Mouse (Mus musculus) limb, embryonic 15.5 days (tissue): ENCODE results near the gene Inafm1. TPM values are rescaled to one million over a fixed set of nuclear protein-coding genes. Genes with fewer than 3 reads are reported as not detected.
"Not testable (repeated sequence)": the region's sequence is repeated elsewhere in the genome, so short reads cannot be mapped to it uniquely, and the experiment has no call there.

ENCODE experiments used
- ATAC-seq: fragments of 200-750 bp; cut with Nextera tagmentation; 2 replicates; pipeline ENCODE4 v1.8.0; 2017; ENCODE audit warnings: low read depth, moderate TSS enrichment; ENCODE audit not compliant: insufficient number of reproducible peaks, low FRiP score, low TSS enrichment
- H3K27ac ChIP-seq: fragments of 300-500 bp; sonication (generic); 2 replicates; pipeline ENCODE4 v1.5.1; 2015; ENCODE audit warnings: moderate library complexity, mild to moderate bottlenecking, inconsistent platforms
- H3K27me3 ChIP-seq: fragments of 300-500 bp; sonication (generic); 2 replicates; pipeline ENCODE4 v1.6.1; 2015; ENCODE audit warnings: inconsistent platforms
- H3K36me3 ChIP-seq: fragments of 300-500 bp; sonication (generic); 2 replicates; pipeline ENCODE4 v1.6.1; 2015; ENCODE audit warnings: inconsistent platforms
- H3K4me1 ChIP-seq: fragments of 300-500 bp; sonication (generic); 2 replicates; pipeline ENCODE4 v1.6.1; 2015; ENCODE audit warnings: inconsistent platforms
- H3K4me2 ChIP-seq: fragments of 300-500 bp; sonication (generic); 2 replicates; pipeline ENCODE4 v1.6.1; 2015; ENCODE audit warnings: mild to moderate bottlenecking, inconsistent platforms
- H3K4me3 ChIP-seq: fragments of 300-500 bp; sonication (generic); 2 replicates; pipeline ENCODE4 v1.5.1; 2015; ENCODE audit warnings: mild to moderate bottlenecking, inconsistent platforms
- H3K9ac ChIP-seq: fragments of 300-500 bp; sonication (generic); 2 replicates; pipeline ENCODE4 v1.6.1; 2015; ENCODE audit warnings: inconsistent platforms
- H3K9me3 ChIP-seq: fragments of 300-500 bp; sonication (generic); 2 replicates; pipeline ENCODE4 v1.6.1; 2016; ENCODE audit warnings: inconsistent platforms
- WGBS: fragments of 180-500 bp; shearing (Covaris S2); methylation state at CpG from one replicate; pipeline ENCODE4 v1.1.7; 2015; 5-methylcytosine and 5-hydroxymethylcytosine counted together
- polyA plus RNA-seq: library from polyadenylated mRNA; unstranded; fragments of >200 nt; fragmentation: Nextera tagmentation; extraction: Ambion mirVana; gene quantifications from 2 replicates; pipeline ENCODE4 v1.2.1, GENCODE M21; 2015

Inafm1 gene
- polyA plus RNA-seq, 1 experiment from 2014 or later, result 28.1 TPM

GRCm38 (mm10) chr7:16274922-16275890, 1.8 kb upstream of the Inafm1 start:
- Histone ChIP-seq H3K4me2 (no peak overlapping the region), H3K9me3 (no peaks in the 10 kb centered on the region), H3K36me3 (peaks cover 46% of the 10 kb centered on the region), H3K27ac (peak overlapping the region; percentile 94; the same call in 1 of the 2 replicates), H3K27me3 (no peaks in the 10 kb centered on the region), H3K4me1 (peaks cover 31% of the 10 kb centered on the region), H3K4me3 (peak overlapping the region; percentile 80; the same call in 1 of the 2 replicates), H3K9ac (no peak overlapping the region)
- 80% methylated on average over 10 of the region's 10 CpGs for WGBS
- ATAC-seq, result no peak

- Histone ChIP-seq H3K9ac (peak overlapping the region; percentile 43), H3K4me3 (peak overlapping the region; percentile 80), H3K27ac (peak overlapping the region; percentile 94), H3K4me2 (peak overlapping the region; percentile 89), H3K27me3 (no peaks in the 10 kb centered on the region), H3K36me3 (peaks cover 37% of the 10 kb centered on the region), H3K4me1 (peaks cover 31% of the 10 kb centered on the region), H3K9me3 (no peaks in the 10 kb centered on the region)
- 0% methylated on average over 18 of the region's 18 CpGs for WGBS
- peak; percentile 77 for ATAC-seq
Observed at GRCm38 (mm10) chr7:16273766-16274140, 336 bp upstream of the Inafm1 start.

GRCm38 (mm10) chr7:16272681-16273080, 736 bp downstream of the Inafm1 start:
- H3K4me2 ChIP-seq, result peak overlapping the region; percentile 89
- peaks cover 31% of the 10 kb centered on the region for H3K4me1 ChIP-seq
- H3K4me3 ChIP-seq, result peak overlapping the region; percentile 80
- H3K9me3 ChIP-seq, result no peaks in the 10 kb centered on the region
- ATAC-seq, result peak; percentile 69
- peak overlapping the region; percentile 94 for H3K27ac ChIP-seq
- H3K36me3 ChIP-seq, result peaks cover 28% of the 10 kb centered on the region
- under 1% methylated on average over 36 of the region's 46 CpGs for WGBS
- peak overlapping the region; percentile 81 for H3K9ac ChIP-seq
- no peaks in the 10 kb centered on the region for H3K27me3 ChIP-seq

- ATAC-seq, result no peak
- no peaks in the 10 kb centered on the region for H3K27me3 ChIP-seq
- 0 out of 2 replicates have a peak overlapping the region, but pooled peaks have one; percentile 89 for H3K4me2 ChIP-seq
- no peak overlapping the region for H3K9ac ChIP-seq
- H3K9me3 ChIP-seq, result no peaks in the 10 kb centered on the region
- no peak overlapping the region for H3K4me3 ChIP-seq
- peaks cover 13% of the 10 kb centered on the region for H3K36me3 ChIP-seq
- WGBS, result 66% methylated on average over 1 of the region's 1 CpGs
- H3K4me1 ChIP-seq, result peaks cover 31% of the 10 kb centered on the region
- no peak overlapping the region for H3K27ac ChIP-seq
Observed at GRCm38 (mm10) chr7:16271139-16271538, 2.3 kb downstream of the Inafm1 start.

- not testable (repeated sequence) for H3K9ac ChIP-seq, H3K9me3 ChIP-seq, H3K27ac ChIP-seq, H3K4me3 ChIP-seq, H3K36me3 ChIP-seq, H3K27me3 ChIP-seq, H3K4me2 ChIP-seq, H3K4me1 ChIP-seq, ATAC-seq
- 81% methylated on average over 7 of the region's 7 CpGs for WGBS
Observed at GRCm38 (mm10) chr7:16266593-16266992, 6.8 kb downstream of the Inafm1 start.

GRCm38 (mm10) chr7:16265856-16266255, 7.6 kb downstream of the Inafm1 start:
- H3K36me3 ChIP-seq, result no peaks in the 10 kb centered on the region
- no peak for ATAC-seq
- 88% methylated on average over 11 of the region's 11 CpGs for WGBS

GRCm38 (mm10) chr7:16263843-16264242, 9.6 kb downstream of the Inafm1 start:
- no peak overlapping the region for H3K4me2 ChIP-seq
- H3K9ac ChIP-seq, result no peak overlapping the region
- H3K4me1 ChIP-seq, result no peaks in the 10 kb centered on the region
- no peaks in the 10 kb centered on the region for H3K36me3 ChIP-seq
- WGBS, result 83% methylated on average over 5 of the region's 5 CpGs
- H3K9me3 ChIP-seq, result no peaks in the 10 kb centered on the region
- H3K4me3 ChIP-seq, result no peak overlapping the region
- H3K27ac ChIP-seq, result no peak overlapping the region
- no peaks in the 10 kb centered on the region for H3K27me3 ChIP-seq
- no peak for ATAC-seq

More at GRCm38 (mm10) chr7:16265856-16266255, 7.6 kb downstream of the Inafm1 start:
- Histone ChIP-seq H3K4me2 (no peak overlapping the region), H3K27ac (no peak overlapping the region), H3K27me3 (no peaks in the 10 kb centered on the region), H3K4me1 (no peaks in the 10 kb centered on the region), H3K9ac (no peak overlapping the region), H3K4me3 (no peak overlapping the region), H3K9me3 (no peaks in the 10 kb centered on the region)

GRCm38 (mm10) chr7:16263015-16263787, 10.2 kb downstream of the Inafm1 start:
- no peak for ATAC-seq
- no peaks in the 10 kb centered on the region for H3K36me3 ChIP-seq
- H3K9me3 ChIP-seq, result no peaks in the 10 kb centered on the region
- H3K4me1 ChIP-seq, result no peaks in the 10 kb centered on the region
- WGBS, result 28% methylated on average over 8 of the region's 8 CpGs
- H3K4me3 ChIP-seq, result no peak overlapping the region
- no peak overlapping the region for H3K9ac ChIP-seq
- no peaks in the 10 kb centered on the region for H3K27me3 ChIP-seq
- no peak overlapping the region for H3K27ac ChIP-seq
- H3K4me2 ChIP-seq, result no peak overlapping the region

- Histone ChIP-seq H3K27ac (no peak overlapping the region), H3K9ac (no peak overlapping the region), H3K4me3 (no peak overlapping the region), H3K4me1 (no peaks in the 10 kb centered on the region), H3K36me3 (no peaks in the 10 kb centered on the region), H3K27me3 (no peaks in the 10 kb centered on the region), H3K4me2 (no peak overlapping the region), H3K9me3 (no peaks in the 10 kb centered on the region)
- no peak for ATAC-seq
- WGBS, result 75% methylated on average over 1 of the region's 1 CpGs
Observed at GRCm38 (mm10) chr7:16261097-16261496, 12.3 kb downstream of the Inafm1 start.

GRCm38 (mm10) chr7:16259110-16259590, 14.3 kb downstream of the Inafm1 start, which contains the start of gene C5ar1:
Gene C5ar1 (minus strand): TSS chr7:16259540.
- Histone ChIP-seq H3K36me3 (no peaks in the 10 kb centered on the region), H3K27ac (no peak within 1 kb of the TSS), H3K4me1 (no peaks in the 10 kb centered on the region), H3K9me3 (no peaks in the 10 kb centered on the region), H3K9ac (no peak within 1 kb of the TSS), H3K4me2 (no peak within 1 kb of the TSS), H3K4me3 (no peak within 1 kb of the TSS), H3K27me3 (no peaks in the 10 kb centered on the region)
- 78% methylated on average over 5 of the region's 5 CpGs for WGBS
- ATAC-seq, result no peak

- no peaks in the 10 kb centered on the region for H3K27me3 ChIP-seq
- no peaks in the 10 kb centered on the region for H3K4me1 ChIP-seq
- no peak overlapping the region for H3K9ac ChIP-seq
- H3K36me3 ChIP-seq, result no peaks in the 10 kb centered on the region
- no peak overlapping the region for H3K4me2 ChIP-seq
- WGBS, result 86% methylated on average over 11 of the region's 11 CpGs
- no peaks in the 10 kb centered on the region for H3K9me3 ChIP-seq
- no peak overlapping the region for H3K4me3 ChIP-seq
- ATAC-seq, result no peak
- H3K27ac ChIP-seq, result no peak overlapping the region
Observed at GRCm38 (mm10) chr7:16257830-16258229, 15.6 kb downstream of the Inafm1 start.
